Mouse (Mus musculus) liver, embryonic 12.5 days (tissue): ENCODE results near the gene Casq2. TPM values are rescaled to one million over a fixed set of nuclear protein-coding genes. Genes with fewer than 3 reads are reported as not detected.
A peak's percentile ranks its signal among the peaks of the same experiment; 100 is the strongest.
"Not testable (repeated sequence)": the region's sequence is repeated elsewhere in the genome, so short reads cannot be mapped to it uniquely, and the experiment has no call there.

Source experiments
- ATAC-seq: fragments of 200-750 bp; cut with Nextera tagmentation; 2 replicates; pipeline ENCODE4 v1.8.0; 2017; ENCODE audit warnings: moderate number of reproducible peaks, mild to moderate bottlenecking, moderate library complexity
- H3K27ac ChIP-seq: fragments of 300-500 bp; sonication (generic); 2 replicates; pipeline ENCODE4 v1.5.1; 2016; ENCODE audit warnings: mild to moderate bottlenecking
- H3K27me3 ChIP-seq: fragments of 300-500 bp; sonication (generic); replicated peaks from 2 replicates; pipeline ENCODE4 v1.6.1; 2016; ENCODE audit warnings: mild to moderate bottlenecking, moderate library complexity
- H3K36me3 ChIP-seq: fragments of 300-500 bp; sonication (generic); 2 replicates; pipeline ENCODE4 v1.6.1; 2016; ENCODE audit warnings: mild to moderate bottlenecking, moderate library complexity
- H3K4me1 ChIP-seq: fragments of 300-500 bp; sonication (generic); 2 replicates; pipeline ENCODE4 v1.6.1; 2016
- H3K4me2 ChIP-seq: fragments of 300-500 bp; sonication (generic); 2 replicates; pipeline ENCODE4 v1.6.1; 2016; ENCODE audit warnings: mild to moderate bottlenecking, moderate library complexity
- H3K4me3 ChIP-seq: fragments of 300-500 bp; sonication (generic); 2 replicates; pipeline ENCODE4 v1.5.1; 2016; ENCODE audit warnings: mild to moderate bottlenecking, moderate library complexity
- H3K9ac ChIP-seq: fragments of 300-500 bp; sonication (generic); 2 replicates; pipeline ENCODE4 v1.6.1; 2016; ENCODE audit warnings: mild to moderate bottlenecking, moderate library complexity
- H3K9me3 ChIP-seq: fragments of 300-500 bp; sonication (generic); replicated peaks from 2 replicates; pipeline ENCODE4 v1.6.1; 2016; ENCODE audit warnings: mild to moderate bottlenecking, moderate library complexity
- WGBS: fragments of 180-500 bp; shearing (Covaris S2); methylation state at CpG from one replicate; pipeline ENCODE4 v1.1.7; 2016; ENCODE audit not compliant: insufficient replicate concordance; 5-methylcytosine and 5-hydroxymethylcytosine counted together
- polyA plus RNA-seq: library from polyadenylated mRNA; unstranded; fragments of >200 nt; fragmentation: Nextera tagmentation; extraction: Ambion mirVana; gene quantifications from 2 replicates; pipeline ENCODE4 v1.2.1, GENCODE M21; 2016

Gene Casq2
- polyA plus RNA-seq, 1 experiment from 2014 or later: 0.60 TPM

DNA sequence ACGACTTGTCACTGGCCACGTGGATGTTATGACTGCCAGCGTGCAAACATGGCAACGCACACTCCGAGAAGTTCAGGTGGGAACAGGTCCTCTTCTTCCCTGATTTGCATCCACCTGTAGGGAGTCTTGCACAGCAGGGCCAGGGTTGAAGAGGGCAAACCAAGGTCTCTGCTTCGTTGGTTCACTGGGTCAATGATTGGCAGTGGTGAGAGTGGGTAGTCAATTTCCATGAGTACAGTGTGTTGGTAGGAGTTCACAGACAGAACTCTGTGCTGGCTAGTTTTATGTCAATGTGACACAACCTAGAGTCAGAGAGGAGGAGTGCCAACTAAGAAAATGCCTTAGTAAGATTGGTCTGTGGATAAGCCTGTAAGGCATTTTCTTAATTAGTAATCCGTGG is 67.9 kb downstream of the Casq2 start:
- WGBS: 84% methylated on average over 7 of the region's 7 CpGs
- Histone ChIP-seq H3K36me3 (peaks cover 42% of the 10 kb centered on the region), H3K4me3 (no peak overlapping the region), H3K4me2 (no peak overlapping the region), H3K27me3 (no peaks in the 10 kb centered on the region), H3K9me3 (no peaks in the 10 kb centered on the region), H3K4me1 (peaks cover 30% of the 10 kb centered on the region), H3K9ac (no peak overlapping the region), H3K27ac (no peak overlapping the region)
- no peak for ATAC-seq

DNA sequence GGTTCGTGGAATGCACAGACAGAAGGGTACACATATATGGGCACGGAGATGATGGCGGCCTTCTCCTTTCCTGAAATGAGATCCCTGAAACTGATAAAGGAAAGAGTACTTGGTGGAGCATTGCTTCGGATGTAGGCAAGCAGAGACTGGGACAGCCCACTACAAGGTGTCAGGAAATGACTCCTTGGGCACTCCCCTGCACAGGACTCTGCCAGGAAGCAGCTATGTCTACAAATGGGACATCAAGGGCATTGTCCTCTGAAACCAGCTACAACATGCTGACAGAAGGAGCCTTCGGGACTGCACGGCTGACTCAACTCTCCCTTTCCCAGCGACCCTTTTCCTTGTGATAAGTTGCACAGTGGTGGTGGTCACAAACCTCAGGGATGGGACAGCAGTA is 70.5 kb downstream of the Casq2 start:
- peaks cover 57% of the 10 kb centered on the region for H3K4me1 ChIP-seq
- H3K9me3 ChIP-seq: no peaks in the 10 kb centered on the region
- 83% methylated on average over 7 of the region's 7 CpGs for WGBS
- H3K4me2 ChIP-seq: no peak overlapping the region
- H3K36me3 ChIP-seq: peaks cover 69% of the 10 kb centered on the region
- H3K27me3 ChIP-seq: no peaks in the 10 kb centered on the region
- no peak for ATAC-seq
- no peak overlapping the region for H3K4me3 ChIP-seq
- H3K27ac ChIP-seq: 0 out of 2 replicates have a peak overlapping the region, but pooled peaks have one; percentile 11
- H3K9ac ChIP-seq: no peak overlapping the region

- H3K4me3 ChIP-seq: no peak overlapping the region
- H3K9ac ChIP-seq: no peak overlapping the region
- H3K4me1 ChIP-seq: peaks cover 62% of the 10 kb centered on the region
- WGBS: 43% methylated on average over 6 of the region's 6 CpGs
- no peak overlapping the region for H3K27ac ChIP-seq
- H3K4me2 ChIP-seq: no peak overlapping the region
- H3K27me3 ChIP-seq: no peaks in the 10 kb centered on the region
- ATAC-seq: peak; percentile 28; the same call in 1 of the 2 replicates
- no peaks in the 10 kb centered on the region for H3K9me3 ChIP-seq
- peaks cover 78% of the 10 kb centered on the region for H3K36me3 ChIP-seq
Observed at GRCm38 (mm10) chr3:102157652-102158051, 71.4 kb downstream of the Casq2 start.

GRCm38 (mm10) chr3:102158759-102159422 is 72.7 kb downstream of the Casq2 start:
- 67% methylated on average over 14 of the region's 14 CpGs for WGBS
- no peak overlapping the region for H3K4me3 ChIP-seq
- H3K27ac ChIP-seq: peak overlapping the region; percentile 70
- H3K4me2 ChIP-seq: peak overlapping the region; percentile 83; the same call in 1 of the 2 replicates
- ATAC-seq: no peak
- peaks cover 90% of the 10 kb centered on the region for H3K36me3 ChIP-seq
- no peak overlapping the region; the same call in 1 of the 2 replicates for H3K9ac ChIP-seq
- H3K27me3 ChIP-seq: no peaks in the 10 kb centered on the region
- no peaks in the 10 kb centered on the region for H3K9me3 ChIP-seq
- peaks cover 71% of the 10 kb centered on the region for H3K4me1 ChIP-seq

DNA sequence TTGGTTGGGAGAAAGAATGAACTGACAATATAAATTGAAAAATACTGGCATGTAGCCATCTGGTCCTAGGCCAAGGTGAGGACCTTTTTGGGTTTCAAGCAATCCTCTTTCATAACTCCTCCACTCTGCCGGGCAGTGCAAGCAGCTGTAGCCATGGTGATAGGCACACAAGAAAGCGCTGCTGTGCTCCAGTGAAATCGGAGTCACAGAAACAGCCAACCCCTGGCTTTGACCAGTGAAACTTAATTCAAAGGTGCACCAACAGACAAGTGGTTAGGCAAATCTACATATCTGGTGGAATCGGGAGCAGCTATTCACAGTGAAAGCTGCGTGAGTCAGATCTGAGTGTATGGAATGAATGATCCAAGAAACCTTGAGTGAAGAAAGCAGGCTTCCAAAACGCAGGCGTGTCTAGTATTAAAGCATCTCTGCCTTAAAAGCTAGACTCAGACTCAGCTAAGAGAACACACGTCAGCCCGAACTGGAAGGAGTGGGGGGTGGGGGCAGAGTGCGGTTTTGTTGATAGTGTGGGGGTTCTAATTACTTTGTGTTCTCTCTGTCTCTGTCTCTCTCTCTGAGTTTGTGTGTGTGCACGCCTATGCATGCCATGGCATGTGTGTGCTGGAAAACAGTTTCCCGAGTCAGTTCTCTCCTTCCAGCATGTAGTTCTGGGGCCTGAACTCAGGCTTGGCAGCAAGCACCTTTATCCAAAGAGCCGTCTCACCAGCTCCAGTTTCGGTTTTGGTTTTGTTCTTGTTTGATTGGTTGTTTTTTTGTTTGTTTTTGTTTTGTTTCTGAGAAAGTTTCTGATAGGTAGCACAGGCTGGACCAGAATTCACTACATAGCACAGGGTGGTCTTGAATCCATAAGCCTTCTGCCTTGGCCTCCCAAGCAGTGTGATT is 73.5 kb downstream of the Casq2 start:
- H3K36me3 ChIP-seq: peaks cover 92% of the 10 kb centered on the region
- H3K4me3 ChIP-seq: no peak overlapping the region
- H3K27me3 ChIP-seq: no peaks in the 10 kb centered on the region
- H3K27ac ChIP-seq: peak overlapping the region; percentile 70
- 72% methylated on average over 14 of the region's 14 CpGs for WGBS
- ATAC-seq: 0 out of 2 replicates have a peak, but pooled peaks have one; percentile 34
- H3K9ac ChIP-seq: peak overlapping the region; percentile 25; the same call in 1 of the 2 replicates
- no peaks in the 10 kb centered on the region for H3K9me3 ChIP-seq
- H3K4me1 ChIP-seq: peaks cover 79% of the 10 kb centered on the region
- peak overlapping the region; percentile 83 for H3K4me2 ChIP-seq

DNA sequence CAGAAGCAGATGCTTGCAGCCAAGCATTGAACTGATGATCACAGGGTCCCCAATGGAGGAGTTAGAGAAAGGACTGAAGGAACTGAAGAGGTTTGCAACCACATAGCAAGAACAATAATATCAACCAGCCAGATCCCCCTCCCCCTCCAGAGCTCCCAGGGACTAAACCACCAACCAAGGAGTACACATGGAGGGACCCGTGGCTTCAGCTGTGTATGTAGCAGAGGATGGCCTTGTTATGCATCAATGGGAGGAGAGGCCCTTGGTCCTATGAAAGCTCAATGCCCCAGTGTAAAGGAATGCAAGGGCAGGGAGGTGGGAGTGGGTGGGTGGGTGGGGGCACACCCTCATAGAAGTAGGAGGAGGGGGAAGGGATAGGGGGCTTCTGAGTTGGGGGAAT is 77.6 kb downstream of the Casq2 start:
- H3K27ac ChIP-seq: peak overlapping the region; percentile 100
- WGBS: 43% methylated on average over 1 of the region's 1 CpGs
- not testable (repeated sequence) for H3K9me3 ChIP-seq, H3K27me3 ChIP-seq, ATAC-seq
- peaks cover 61% of the 10 kb centered on the region for H3K36me3 ChIP-seq
- peak overlapping the region; percentile 83 for H3K4me2 ChIP-seq
- peak overlapping the region; percentile 96 for H3K9ac ChIP-seq
- H3K4me3 ChIP-seq: peak overlapping the region; percentile 80
- peaks cover 90% of the 10 kb centered on the region for H3K4me1 ChIP-seq

- Histone ChIP-seq H3K4me2 (peak overlapping the region; percentile 83), H3K27me3 (no peaks in the 10 kb centered on the region), H3K9ac (peak overlapping the region; percentile 96), H3K27ac (peak overlapping the region; percentile 100), H3K4me3 (peak overlapping the region; percentile 80), H3K4me1 (peaks cover 83% of the 10 kb centered on the region), H3K36me3 (peaks cover 51% of the 10 kb centered on the region), H3K9me3 (no peaks in the 10 kb centered on the region)
- no peak for ATAC-seq
- WGBS: 12% methylated on average over 4 of the region's 4 CpGs
Observed at GRCm38 (mm10) chr3:102164911-102165310, 78.7 kb downstream of the Casq2 start.

- peak overlapping the region; percentile 96 for H3K9ac ChIP-seq
- no peaks in the 10 kb centered on the region for H3K9me3 ChIP-seq
- peak; percentile 95 for ATAC-seq
- 22% methylated on average over 21 of the region's 21 CpGs for WGBS
- H3K27me3 ChIP-seq: no peaks in the 10 kb centered on the region
- peak overlapping the region; percentile 80 for H3K4me3 ChIP-seq
- peak overlapping the region; percentile 100 for H3K27ac ChIP-seq
- H3K36me3 ChIP-seq: peaks cover 43% of the 10 kb centered on the region
- H3K4me2 ChIP-seq: peak overlapping the region; percentile 83
- peaks cover 75% of the 10 kb centered on the region for H3K4me1 ChIP-seq
Observed at GRCm38 (mm10) chr3:102165536-102166286, 79.5 kb downstream of the Casq2 start.

- peak; percentile 62 for ATAC-seq
- 25% methylated on average over 4 of the region's 4 CpGs for WGBS
- H3K4me2 ChIP-seq: peak overlapping the region; percentile 83
- peak overlapping the region; percentile 100 for H3K27ac ChIP-seq
- H3K27me3 ChIP-seq: no peaks in the 10 kb centered on the region
- H3K9ac ChIP-seq: peak overlapping the region; percentile 68
- no peaks in the 10 kb centered on the region for H3K9me3 ChIP-seq
- H3K4me3 ChIP-seq: peak overlapping the region; percentile 34
- H3K4me1 ChIP-seq: peaks cover 70% of the 10 kb centered on the region
- H3K36me3 ChIP-seq: peaks cover 37% of the 10 kb centered on the region
Observed at GRCm38 (mm10) chr3:102166287-102166620, 80.0 kb downstream of the Casq2 start.

DNA sequence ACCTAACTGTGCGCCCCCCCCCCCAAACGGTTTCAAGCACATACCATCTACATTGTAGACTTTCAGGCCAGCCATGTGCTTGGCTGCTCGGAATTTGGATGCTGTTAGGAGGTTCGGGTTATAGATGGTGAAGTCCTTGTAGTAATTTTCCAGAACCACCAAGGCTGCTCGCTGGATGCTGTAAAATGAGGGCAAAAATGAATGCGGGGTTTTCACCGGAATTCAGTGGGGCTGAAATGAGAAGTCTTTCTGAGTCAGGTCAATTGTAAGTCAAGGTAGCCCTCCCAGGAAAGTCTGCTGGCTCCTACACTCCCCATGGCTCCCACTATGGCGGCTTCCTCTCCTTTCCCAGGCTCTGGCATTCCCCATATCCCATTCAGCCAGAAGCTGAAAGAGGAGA is 80.6 kb downstream of the Casq2 start:
- ATAC-seq: no peak
- 66% methylated on average over 8 of the region's 8 CpGs for WGBS
- Histone ChIP-seq H3K9me3 (no peaks in the 10 kb centered on the region), H3K4me2 (peak overlapping the region; percentile 83), H3K4me1 (peaks cover 64% of the 10 kb centered on the region), H3K27ac (peak overlapping the region; percentile 100), H3K36me3 (peaks cover 32% of the 10 kb centered on the region), H3K27me3 (no peaks in the 10 kb centered on the region), H3K4me3 (no peak overlapping the region), H3K9ac (peak overlapping the region; percentile 68)

DNA sequence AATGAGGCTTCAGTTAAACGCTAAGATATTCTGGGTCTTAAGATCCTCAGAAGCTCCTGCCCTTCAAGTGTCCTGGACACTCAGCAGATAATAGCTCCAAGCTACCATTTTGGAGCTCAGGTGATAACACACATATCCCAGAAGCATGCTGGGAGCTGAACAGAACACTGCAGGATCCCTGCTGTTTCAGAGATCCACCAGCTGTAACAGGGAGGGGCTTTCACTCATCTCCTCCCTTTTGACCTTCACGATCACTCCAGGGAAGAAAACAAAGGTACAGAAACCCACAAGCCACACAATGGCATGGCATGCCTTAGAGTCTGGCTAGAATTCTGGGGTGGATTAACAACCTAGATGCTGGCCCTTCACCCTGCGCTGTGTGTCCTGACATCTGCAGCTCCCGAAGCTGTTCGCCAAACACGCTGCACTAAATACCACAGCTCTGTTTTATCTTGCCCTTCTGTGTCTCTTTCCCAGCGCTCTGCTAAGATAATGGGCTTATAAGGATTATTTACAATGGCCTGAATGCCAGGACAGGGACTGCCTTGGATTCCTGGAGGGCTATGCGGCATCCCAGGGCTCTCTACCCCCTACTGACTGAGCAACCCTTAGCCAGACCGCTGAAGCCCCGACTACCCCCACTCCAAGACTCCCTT is 81.5 kb downstream of the Casq2 start:
- H3K27me3 ChIP-seq: no peaks in the 10 kb centered on the region
- H3K9ac ChIP-seq: peak overlapping the region; percentile 49
- ATAC-seq: peak; percentile 34
- H3K9me3 ChIP-seq: no peaks in the 10 kb centered on the region
- H3K4me3 ChIP-seq: no peak overlapping the region
- WGBS: 10% methylated on average over 10 of the region's 10 CpGs
- peaks cover 23% of the 10 kb centered on the region for H3K36me3 ChIP-seq
- peak overlapping the region; percentile 100 for H3K27ac ChIP-seq
- H3K4me1 ChIP-seq: peaks cover 55% of the 10 kb centered on the region
- H3K4me2 ChIP-seq: peak overlapping the region; percentile 83
